Mouse (Mus musculus) adrenal gland, postnatal 4 days (tissue): Measurements from ENCODE around the gene Pip4k2b. TPM values are rescaled to one million over a fixed set of nuclear protein-coding genes. Genes with fewer than 3 reads are reported as not detected.
A peak's percentile ranks its signal among the peaks of the same experiment; 100 is the strongest.

ENCODE experiments used
- DNase-seq, 2 experiments: peaks; one replicate each; pipeline ENCODE4 v3.0.0; 2021 to 2022; ENCODE audit warnings: low spot score in 2 of 2, mixed read lengths in 2 of 2
- total RNA-seq, 2 experiments: library from RNA; stranded (reverse); gene quantifications; 2 replicates each; pipeline ENCODE4 v1.2.3; 2021

The Pip4k2b gene
- total RNA-seq, 2 experiments from 2014 or later = 36.0 to 39.1 TPM

DNA sequence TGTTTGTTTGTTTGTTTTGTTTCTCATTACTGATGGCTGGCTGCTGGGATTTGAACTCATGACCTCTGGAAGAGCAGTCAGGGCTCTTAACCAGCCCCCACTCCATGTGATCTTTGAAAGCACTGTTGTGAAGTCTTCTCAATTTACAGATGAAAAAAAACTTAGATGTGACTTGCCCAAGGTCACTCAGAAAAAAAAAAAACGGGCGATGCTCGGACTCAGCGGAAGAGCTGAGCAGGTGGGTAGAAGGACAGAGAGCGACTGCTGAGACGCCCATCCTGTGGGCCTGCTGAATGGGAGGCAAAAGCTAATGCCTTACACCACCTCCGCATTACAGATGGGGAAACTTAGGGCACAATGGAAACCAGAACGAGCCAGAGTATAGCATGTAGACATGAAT lies 47.8 kb downstream of the Pip4k2b start:
- no peak for DNase-seq

- DNase-seq = no peak
Measured at GRCm38 (mm10) chr11:97695712-97696401, 48.6 kb downstream of the Pip4k2b start.

DNA sequence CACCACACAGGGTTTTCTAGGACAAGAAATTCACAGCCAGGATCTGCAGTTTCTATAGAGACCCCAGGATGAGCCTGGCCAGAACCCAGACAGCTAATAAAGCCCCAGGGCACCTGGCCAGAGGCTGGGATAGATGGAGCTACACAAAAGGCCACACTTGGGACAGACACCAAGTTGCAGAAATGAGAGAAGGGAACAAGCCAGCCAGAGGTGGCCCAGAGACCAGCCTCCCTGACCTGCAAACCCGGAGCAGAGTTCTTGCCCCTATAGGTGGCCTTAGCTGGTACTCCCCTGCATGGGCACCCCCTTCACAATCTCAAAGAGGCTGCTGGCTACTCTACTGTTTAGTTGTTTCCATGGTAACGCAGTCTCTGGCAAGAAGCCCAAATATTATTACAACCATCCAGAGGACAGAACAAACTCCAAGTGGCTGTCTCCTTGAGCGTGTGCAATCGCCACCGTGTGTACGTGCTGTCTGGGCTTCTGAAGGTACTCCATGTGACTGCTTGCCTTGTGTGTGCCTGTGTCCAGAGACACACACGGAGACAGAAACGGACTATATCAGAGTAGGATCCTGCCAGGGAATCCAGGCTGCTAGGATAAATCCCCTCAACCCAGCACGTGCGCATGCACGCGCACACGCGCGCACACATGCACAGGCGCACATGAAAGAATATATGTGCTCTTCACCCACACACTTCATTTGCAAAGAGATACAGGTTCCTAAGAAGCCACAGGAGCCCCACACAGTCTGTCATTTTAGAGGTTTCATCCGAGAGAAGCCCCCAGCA lies 49.4 kb downstream of the Pip4k2b start:
- no peak for DNase-seq

GRCm38 (mm10) chr11:97694435-97694834 lies 50.1 kb downstream of the Pip4k2b start:
- no peak for DNase-seq

- DNase-seq = no peak
Measured at GRCm38 (mm10) chr11:97689861-97690260, 54.6 kb downstream of the Pip4k2b start.

GRCm38 (mm10) chr11:97687061-97687460 lies 57.4 kb downstream of the Pip4k2b start:
- no peak for DNase-seq

DNA sequence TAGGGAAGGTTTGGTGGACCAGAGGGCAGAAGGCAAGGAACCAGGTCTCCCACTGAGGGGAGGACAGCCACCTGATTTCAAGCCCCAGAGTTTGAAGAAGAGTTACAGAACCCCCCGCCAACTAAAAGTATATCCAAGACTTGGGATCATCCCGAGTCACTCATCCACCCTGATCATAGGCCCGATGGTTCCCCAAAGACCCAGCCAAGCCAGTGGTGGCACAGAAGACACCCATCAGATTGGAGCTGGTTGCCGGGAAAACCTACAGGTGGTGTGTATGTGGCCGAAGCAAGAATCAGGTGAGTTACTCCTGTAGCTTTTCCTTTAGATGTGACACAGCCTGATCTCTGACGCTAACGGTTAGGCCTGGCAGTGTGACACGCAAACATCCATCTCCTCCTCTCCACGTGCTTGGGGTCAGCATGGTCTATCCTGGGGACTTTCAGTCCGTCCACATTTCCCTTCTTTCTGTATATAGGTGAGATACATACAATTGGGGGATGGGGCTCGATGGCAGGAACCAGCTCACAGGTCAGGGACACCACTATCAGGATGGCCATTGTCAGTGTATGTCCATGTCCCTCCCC lies 58.1 kb downstream of the Pip4k2b start:
- no peak for DNase-seq

- peak; percentile 89 to 92 for DNase-seq
Measured at GRCm38 (mm10) chr11:97685613-97686321, 58.7 kb downstream of the Pip4k2b start, which contains the start of gene Cisd3. Gene Cisd3 (plus strand): TSS chr11:97685826.

- DNase-seq = no peak
Measured at GRCm38 (mm10) chr11:97684766-97685165, 59.7 kb downstream of the Pip4k2b start.

DNA sequence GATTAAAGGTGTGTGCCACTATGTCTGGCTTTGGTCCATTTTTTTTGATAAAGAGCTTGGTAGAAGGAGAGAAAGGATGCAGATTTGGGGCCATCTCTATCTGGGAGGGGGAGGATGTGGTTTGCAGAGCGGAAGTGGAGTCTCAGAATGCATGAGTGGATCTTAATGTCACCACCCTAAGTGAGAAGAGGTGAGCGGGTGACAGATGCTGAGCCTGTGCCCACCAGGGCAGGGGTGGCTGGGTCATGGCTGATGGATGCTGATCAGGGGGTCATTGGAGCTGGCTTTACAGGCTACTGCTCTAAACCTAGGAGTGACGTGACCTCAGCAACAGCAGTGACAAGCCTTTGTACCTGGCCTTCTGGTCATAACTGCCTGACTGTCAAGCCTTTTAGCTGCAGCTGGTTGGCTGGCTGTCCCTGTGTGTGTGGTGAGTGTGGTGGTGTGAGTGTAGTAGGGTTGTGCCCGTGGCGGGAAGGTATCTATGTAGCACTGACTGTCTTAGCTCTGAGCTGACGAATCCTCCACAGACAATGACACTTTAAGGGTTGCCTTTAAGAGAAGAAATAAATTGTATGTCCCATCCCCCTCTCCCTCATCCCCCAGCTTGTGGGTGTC lies 60.3 kb downstream of the Pip4k2b start:
- DNase-seq = no peak

DNA sequence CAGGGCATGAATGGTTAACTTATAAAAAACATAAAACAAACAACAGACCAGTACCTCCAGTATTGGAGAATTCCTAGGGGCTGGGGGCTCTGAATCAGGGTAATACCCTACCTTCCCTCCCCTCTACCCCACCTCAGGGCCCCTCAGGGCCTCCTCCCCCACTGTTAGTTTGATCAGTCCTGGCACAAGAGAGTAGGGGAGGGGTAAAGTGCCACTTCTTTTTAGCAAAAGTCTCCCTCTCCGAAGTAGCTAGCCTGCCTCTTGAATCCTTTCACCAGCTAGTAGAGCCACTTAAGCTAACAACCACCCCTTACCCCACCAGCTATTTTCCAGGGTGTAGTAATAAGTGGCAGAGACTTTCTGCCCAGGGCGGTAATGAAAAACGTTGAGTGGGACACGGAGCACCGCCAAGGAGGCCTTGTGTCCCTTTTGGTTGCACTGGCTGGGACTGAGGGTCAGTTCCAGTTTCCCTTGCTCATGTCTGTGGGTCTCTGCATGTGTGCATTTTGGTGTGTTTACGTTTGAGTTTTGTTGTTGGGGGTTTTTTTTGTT lies 61.9 kb downstream of the Pip4k2b start:
- no peak for DNase-seq

DNA sequence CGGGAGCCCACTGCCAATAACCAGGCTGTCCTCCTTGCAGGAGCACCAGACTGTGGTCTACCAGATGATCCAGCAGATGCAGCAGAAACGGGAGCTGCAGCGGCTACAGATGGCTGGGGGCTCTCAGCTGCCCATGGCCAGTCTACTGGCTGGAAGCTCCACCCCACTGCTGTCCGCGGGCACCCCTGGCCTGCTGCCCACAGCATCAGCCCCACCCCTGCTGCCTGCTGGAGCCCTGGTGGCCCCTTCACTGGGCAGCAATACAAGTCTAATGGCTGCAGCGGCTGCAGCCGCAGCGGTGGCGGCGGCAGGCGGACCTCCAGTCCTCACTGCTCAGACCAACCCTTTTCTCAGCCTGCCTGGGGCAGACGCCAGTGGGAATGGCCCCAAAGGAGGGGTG lies 64.1 kb downstream of the Pip4k2b start:
- DNase-seq = no peak

DNA sequence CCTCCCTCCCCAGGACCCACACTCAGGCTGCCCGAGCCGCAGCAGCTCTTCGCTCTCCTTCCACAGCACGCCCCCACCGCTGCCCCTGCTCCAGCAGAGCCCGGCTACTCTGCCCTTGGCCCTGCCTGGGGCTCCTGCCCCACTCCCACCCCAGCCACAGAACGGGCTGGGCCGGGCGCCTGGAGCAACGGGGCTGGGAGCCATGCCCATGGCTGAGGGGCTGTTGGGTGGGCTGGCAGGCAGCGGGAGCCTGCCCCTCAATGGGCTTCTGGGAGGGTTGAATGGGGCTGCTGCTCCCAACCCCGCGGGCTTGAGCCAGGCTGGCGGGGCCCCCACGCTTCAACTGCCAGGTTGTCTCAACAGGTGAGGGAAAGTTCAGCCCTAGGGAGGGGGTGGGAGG lies 66.2 kb downstream of the Pip4k2b start:
- DNase-seq = no peak

DNA sequence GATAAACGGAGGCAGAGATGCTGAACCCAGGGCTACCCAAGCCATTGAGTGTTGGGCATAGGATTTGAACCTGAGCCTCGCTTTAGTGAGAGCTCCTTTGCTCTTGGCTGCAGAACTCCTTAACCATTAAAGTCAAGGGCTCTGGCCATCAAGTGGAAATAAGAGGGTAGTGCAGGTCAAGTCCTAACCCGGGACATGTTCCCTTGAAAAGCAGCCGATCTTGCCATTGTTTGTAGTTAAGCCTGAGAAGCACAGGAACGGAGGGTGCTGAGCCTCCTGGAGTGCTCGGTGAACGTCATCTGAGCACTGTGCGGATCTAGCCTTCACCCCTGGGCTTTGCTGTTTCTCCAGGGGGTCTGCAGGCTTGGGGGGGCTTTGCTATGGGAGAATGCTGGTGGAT lies 66.7 kb downstream of the Pip4k2b start:
- no peak for DNase-seq

- DNase-seq = no peak
Measured at GRCm38 (mm10) chr11:97677381-97677780, 67.1 kb downstream of the Pip4k2b start.

DNA sequence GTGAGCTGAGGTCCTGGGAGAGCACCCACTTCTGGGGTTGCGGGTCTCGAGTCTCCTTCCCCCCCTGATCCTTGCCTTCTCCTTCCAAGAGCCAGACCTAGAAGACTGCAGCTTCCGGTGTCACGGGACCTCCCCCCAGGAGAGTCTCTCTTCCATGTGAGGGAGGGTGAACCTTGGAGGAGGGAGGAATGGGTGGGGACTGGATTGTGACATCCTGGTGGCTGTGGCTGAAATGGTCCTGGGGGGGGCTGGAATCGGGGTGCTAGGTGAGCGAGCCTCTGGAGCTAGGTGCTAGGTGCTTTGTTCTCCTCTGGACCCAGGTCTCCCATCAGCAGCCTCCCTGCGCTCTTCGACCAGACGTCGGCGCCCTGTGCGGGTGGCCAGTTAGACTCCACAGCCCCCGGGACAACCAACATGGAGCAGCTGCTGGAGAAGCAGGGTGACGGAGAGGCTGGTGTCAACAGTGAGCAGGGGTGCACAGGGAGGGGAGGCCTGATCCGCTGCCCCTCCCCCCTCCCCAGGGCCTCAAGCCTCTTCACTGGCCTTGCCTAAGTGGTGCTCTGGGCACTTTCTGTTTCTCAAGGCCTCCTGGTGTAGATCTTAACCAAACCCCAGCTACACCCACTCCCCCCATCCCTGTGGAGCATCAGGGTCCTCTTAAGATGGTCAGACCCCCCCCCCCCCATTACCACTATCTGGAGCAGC lies 68.3 kb downstream of the Pip4k2b start:
- DNase-seq = no peak

GRCm38 (mm10) chr11:97673148-97673547 lies 71.4 kb downstream of the Pip4k2b start:
- DNase-seq = no peak

DNA sequence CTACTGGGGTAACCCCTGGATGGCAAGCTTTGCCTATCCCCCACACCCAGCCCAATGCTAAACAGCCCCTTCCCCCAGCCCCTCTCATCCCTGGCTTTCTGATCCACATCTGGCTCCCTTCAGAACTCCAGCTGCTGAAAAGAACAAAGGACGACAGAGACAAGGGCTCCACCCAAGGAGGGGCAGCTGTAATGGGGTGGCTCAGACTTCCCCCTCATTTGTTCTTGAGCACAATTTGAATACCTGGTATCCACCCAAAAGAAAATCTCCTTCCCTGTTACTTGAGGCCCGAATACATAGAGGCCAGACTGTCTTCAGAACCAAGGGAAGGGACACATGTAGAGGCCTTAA lies 73.4 kb downstream of the Pip4k2b start:
- no peak for DNase-seq

DNA sequence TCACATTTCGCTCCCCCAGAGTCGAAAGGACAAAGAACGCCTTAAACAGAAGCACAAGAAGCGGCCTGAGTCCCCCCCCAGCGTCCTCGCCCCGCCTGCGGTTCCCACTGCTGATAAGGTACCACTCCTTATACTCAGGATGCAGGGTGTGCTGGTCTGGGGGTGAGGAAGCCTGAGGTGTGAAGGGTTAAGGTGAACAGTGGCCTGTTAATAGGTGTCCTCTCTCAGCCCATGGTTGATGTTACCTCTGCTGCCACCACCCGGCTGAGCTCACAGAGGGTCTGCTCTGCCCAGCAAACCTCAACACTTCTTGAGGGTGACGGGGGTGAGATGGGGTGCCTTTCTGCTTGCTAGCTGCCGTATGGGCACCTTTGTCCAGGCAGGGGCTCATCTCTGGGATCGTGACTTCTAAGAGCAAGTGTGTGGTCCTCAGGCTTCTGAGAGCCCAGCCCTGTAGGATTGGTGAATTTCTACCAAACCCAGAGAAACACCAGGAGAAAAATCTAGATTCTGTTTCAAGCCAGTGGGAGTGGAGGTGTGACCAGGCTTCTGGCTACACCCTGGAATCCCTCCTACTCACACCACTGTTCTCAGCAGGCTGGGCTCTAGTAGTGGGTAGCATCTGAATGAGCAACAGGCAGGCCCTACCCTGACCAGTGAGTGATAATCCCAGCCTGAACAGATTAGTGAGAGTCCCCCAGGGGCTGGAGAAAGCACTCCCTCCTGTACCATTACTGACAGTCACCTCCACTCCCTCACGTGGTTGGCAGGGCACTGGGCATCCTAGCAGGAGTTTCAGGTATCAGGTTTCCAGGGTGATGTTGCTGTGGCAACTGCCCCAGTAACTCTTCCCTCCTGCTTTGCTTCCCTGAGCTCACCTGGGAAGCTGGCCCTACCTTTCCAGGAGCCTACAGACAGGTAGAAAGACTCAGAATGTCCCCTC lies 74.0 kb downstream of the Pip4k2b start:
- DNase-seq = no peak
